In genomic region chr6:84912434-84912833, GRCm38 (mm10) we compare ENCODE assay signal across 8 mouse cellular contexts.
DNase-seq lines count a peak whose midpoint lies in the region; ATAC-seq and TF ChIP-seq lines count a peak whose summit lies in the region.

No protein-coding gene starts in this region.

- POLR2A ChIA-PET in Patski (lab: Charles Lee), result no interaction called here

- intact Hi-C loops in left cerebral cortex, postnatal 10 days (cut with DNase I), result loop anchor here (5.0 to 10.0 kb wide), 2 partner anchors 328 to 505 kb away; no protein-coding TSS in a partner anchor
- intact Hi-C loops in left cerebral cortex, postnatal 36 days (cut with DNase I), result loop anchor here (10.0 kb wide), 1 partner anchor 508 kb away; no protein-coding TSS in a partner anchor

- peak; percentile 52 for TF ChIP-seq CTCF in Patski (IDR thresholded peaks at IDR 0.05)

- ATAC-seq in Patski, result no peak

- CTCF ChIA-PET in Patski (lab: Charles Lee), result interaction anchor here (1.2 to 2.0 kb wide), 2 partner anchors 9 to 322 kb away, joined by 4 to 6 read pairs; no protein-coding TSS in a partner anchor

- DNase-seq in cerebellum, adult 11 months, result peak; percentile 6
- no peak for DNase-seq in cerebellum, adult 8-10 months
- DNase-seq in left cerebral cortex, postnatal 10 days (ENCODE audit: extremely low spot score in 1 of 2, low spot score in 2 of 2), result peak; percentile 31 to 38
- no peak for DNase-seq in left cerebral cortex, postnatal 36 days (ENCODE audit: low spot score in 2 of 2)
- DNase-seq in Patski (ENCODE audit: low read depth, low spot score), result no peak
- peak; percentile 60 for DNase-seq in forelimb bud, embryonic 11.5 days (ENCODE audit: low read depth, low spot score)
- peak; percentile 19 for DNase-seq in thymus, postnatal 4 days
- DNase-seq in gastrocnemius, adult 8-10 months (ENCODE audit: low spot score in 2 of 2), result no peak

- no peaks in the 10 kb centered on the region for H3K27me3 ChIP-seq in Patski

- in situ Hi-C loops in Patski (cut with MboI; ENCODE audit: low pct_unique_long_range_greater_than_20kb), result loop anchor here (5.0 to 10.0 kb wide), 2 partner anchors 498 to 815 kb away; no protein-coding TSS in a partner anchor

Comparison
In these comparisons a context has a peak if more than half of its experiments do, and no peak if none do; other contexts are left out.
1. DNase-seq: peak in cerebellum, adult 11 months (single experiment), left cerebral cortex, postnatal 10 days (2 of 2), forelimb bud, embryonic 11.5 days (single experiment) and thymus, postnatal 4 days (single experiment); none in cerebellum, adult 8-10 months (single experiment), left cerebral cortex, postnatal 36 days (0 of 2), Patski (single experiment) and gastrocnemius, adult 8-10 months (0 of 2).